10 mouse cellular contexts compared by ENCODE assay signal in the genomic region with DNA sequence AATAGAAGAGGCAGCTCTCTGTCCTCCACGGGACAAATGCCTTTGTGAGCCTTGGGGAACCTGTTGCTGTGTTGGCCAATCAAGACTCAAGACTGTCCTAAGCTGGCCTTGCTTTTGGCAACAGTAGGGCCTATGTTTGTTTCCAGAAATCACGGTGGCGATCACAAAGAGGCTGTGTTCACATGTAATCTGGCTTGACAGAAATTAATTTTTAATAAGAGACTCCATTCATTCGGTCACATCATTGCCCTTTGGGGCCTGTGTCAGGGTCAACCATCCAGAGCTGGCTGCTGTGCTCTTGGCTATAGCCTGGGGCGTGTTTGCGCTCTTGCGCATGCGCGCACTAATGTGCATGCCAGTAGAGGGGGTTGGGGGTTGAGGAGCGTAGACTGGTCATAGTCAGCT. TPM values are rescaled to one million over a fixed set of nuclear protein-coding genes. Genes with fewer than 3 reads are reported as not detected.
DNase-seq lines count a peak whose midpoint lies in the region; ATAC-seq and TF ChIP-seq lines count a peak whose summit lies in the region.
"Had no signal": no experiment of that assay in that cellular context is flagged by ENCODE, and none has a peak within 500 bp of the region (broad histone marks: within the 10 kb centered on the region; RNA-seq: fewer than 3 reads in every experiment).

No protein-coding gene starts in this region.

- peaks cover 26 to 40% of the 10 kb centered on the region in 2 experiments for H3K4me1 ChIP-seq in heart, embryonic 14.5 days (ENCODE audit: control insufficient read depth in 2 of 2, insufficient read depth in 2 of 2, low read length in 2 of 2)
- peaks cover 5% of the 10 kb centered on the region; the same call in 1 of the 2 replicates for H3K4me1 ChIP-seq in midbrain, embryonic 13.5 days (replicated peaks)
- peaks cover 2% of the 10 kb centered on the region; the same call in 1 of the 2 replicates for H3K4me1 ChIP-seq in midbrain, embryonic 16.5 days (ENCODE audit: control insufficient read depth, insufficient read depth, low read length)
- H3K4me1 ChIP-seq in hindbrain, postnatal 0 days (ENCODE audit: insufficient read depth, low read length): no peaks in the 10 kb centered on the region; the same call in 1 of the 2 replicates
- H3K4me1 ChIP-seq in stomach, postnatal 0 days (replicated peaks; ENCODE audit: control insufficient read depth, insufficient read depth): no peaks in the 10 kb centered on the region

- no peak for ATAC-seq in heart, embryonic 14.5 days (ENCODE audit: insufficient number of reproducible peaks, insufficient read depth, low FRiP score, low read depth)
- ATAC-seq in midbrain, embryonic 13.5 days: peak; percentile 34; the same call in 1 of the 2 replicates
- ATAC-seq in midbrain, embryonic 16.5 days: no peak
- peak; percentile 49 for ATAC-seq in hindbrain, postnatal 0 days
- peak; percentile 49 for ATAC-seq in stomach, postnatal 0 days (ENCODE audit: low FRiP score, low TSS enrichment)

- H3K4me2 ChIP-seq in heart, embryonic 14.5 days (ENCODE audit: low read length): peak overlapping the region; percentile 68
- H3K4me2 ChIP-seq in midbrain, embryonic 13.5 days (replicated peaks): no peak overlapping the region
- H3K4me2 ChIP-seq in midbrain, embryonic 16.5 days (ENCODE audit: low read length): no peak overlapping the region
- no peak overlapping the region for H3K4me2 ChIP-seq in hindbrain, postnatal 0 days (ENCODE audit: low read depth, low read length)
- H3K4me2 ChIP-seq in stomach, postnatal 0 days (replicated peaks; ENCODE audit: low read depth): no peak overlapping the region
- H3K4me2 ChIP-seq: lung, embryonic 14.5 days had no signal

- H3K27ac ChIP-seq in heart, embryonic 14.5 days (replicated peaks in 1 of 2; ENCODE audit: control insufficient read depth in 1 of 2, insufficient read depth in 1 of 2, low read depth in 2 of 2, low read length in 2 of 2): peak overlapping the region; percentile 70 to 89
- no peak overlapping the region for H3K27ac ChIP-seq in midbrain, embryonic 13.5 days
- H3K27ac ChIP-seq in midbrain, embryonic 16.5 days (ENCODE audit: low read length): no peak overlapping the region
- H3K27ac ChIP-seq in hindbrain, postnatal 0 days: no peak overlapping the region
- no peak overlapping the region for H3K27ac ChIP-seq in stomach, postnatal 0 days (replicated peaks)

- 74% methylated on average over 10 of the region's 10 CpGs for WGBS in heart, embryonic 14.5 days
- WGBS in midbrain, embryonic 13.5 days: 81% methylated on average over 10 of the region's 10 CpGs
- 82% methylated on average over 10 of the region's 10 CpGs for WGBS in midbrain, embryonic 16.5 days
- 70% methylated on average over 10 of the region's 10 CpGs for WGBS in hindbrain, postnatal 0 days
- 83% methylated on average over 10 of the region's 10 CpGs for WGBS in stomach, postnatal 0 days

- H3K9ac ChIP-seq in heart, embryonic 14.5 days (ENCODE audit: low read length): 0 out of 2 replicates have a peak overlapping the region, but pooled peaks have one; percentile 14
- H3K9ac ChIP-seq in midbrain, embryonic 13.5 days (replicated peaks): no peak overlapping the region
- H3K9ac ChIP-seq in midbrain, embryonic 16.5 days (ENCODE audit: low read depth, low read length): no peak overlapping the region
- H3K9ac ChIP-seq in hindbrain, postnatal 0 days (replicated peaks; ENCODE audit: low read length): no peak overlapping the region
- H3K9ac ChIP-seq in stomach, postnatal 0 days (ENCODE audit: low read length): no peak overlapping the region
- H3K9ac ChIP-seq: lung, embryonic 14.5 days had no signal

- no peaks in the 10 kb centered on the region for H3K9me3 ChIP-seq in heart, embryonic 14.5 days (ENCODE audit: control insufficient read depth, low read length)
- no peaks in the 10 kb centered on the region for H3K9me3 ChIP-seq in midbrain, embryonic 13.5 days
- no peaks in the 10 kb centered on the region for H3K9me3 ChIP-seq in midbrain, embryonic 16.5 days (replicated peaks; ENCODE audit: control insufficient read depth, low read length, poor library complexity, severe bottlenecking)
- no peaks in the 10 kb centered on the region for H3K9me3 ChIP-seq in hindbrain, postnatal 0 days (ENCODE audit: low read length)
- H3K9me3 ChIP-seq in stomach, postnatal 0 days (ENCODE audit: control insufficient read depth, low read length): no peaks in the 10 kb centered on the region

- no peak for DNase-seq in heart, adult 18-20 months
- no peak for DNase-seq in hindbrain, postnatal 0 days (ENCODE audit: low spot score)
- no peak for DNase-seq in stomach, postnatal 0 days (ENCODE audit: low spot score)
- DNase-seq in right cerebral cortex, postnatal 10 days (ENCODE audit: low spot score in 2 of 2): no peak
- DNase-seq in adrenal gland, adult 18-20 months (ENCODE audit: low spot score in 2 of 2): no peak
- DNase-seq: lung, embryonic 14.5 days had no signal

- H3K27me3 ChIP-seq in heart, embryonic 14.5 days (ENCODE audit: control insufficient read depth, insufficient read depth, low read length): no peaks in the 10 kb centered on the region
- no peaks in the 10 kb centered on the region for H3K27me3 ChIP-seq in midbrain, embryonic 13.5 days
- no peaks in the 10 kb centered on the region for H3K27me3 ChIP-seq in midbrain, embryonic 16.5 days (ENCODE audit: control insufficient read depth, insufficient read depth, low read depth, low read length)
- no peaks in the 10 kb centered on the region for H3K27me3 ChIP-seq in hindbrain, postnatal 0 days (ENCODE audit: insufficient read depth, low read length)
- H3K27me3 ChIP-seq in stomach, postnatal 0 days (ENCODE audit: control insufficient read depth, insufficient read depth, low read length): no peaks in the 10 kb centered on the region
- H3K27me3 ChIP-seq: CH12.LX had no signal

- no peaks in the 10 kb centered on the region for H3K36me3 ChIP-seq in heart, embryonic 14.5 days (ENCODE audit: control insufficient read depth, insufficient read depth, low read length)
- H3K36me3 ChIP-seq in midbrain, embryonic 13.5 days: no peaks in the 10 kb centered on the region
- no peaks in the 10 kb centered on the region for H3K36me3 ChIP-seq in midbrain, embryonic 16.5 days (ENCODE audit: control insufficient read depth, insufficient read depth, low read length)
- no peaks in the 10 kb centered on the region for H3K36me3 ChIP-seq in hindbrain, postnatal 0 days (ENCODE audit: insufficient read depth, low read length)
- H3K36me3 ChIP-seq in stomach, postnatal 0 days (ENCODE audit: control insufficient read depth, insufficient read depth, low read length): no peaks in the 10 kb centered on the region

- peak overlapping the region in 1 of 2 experiments; percentile 8; a peak in 1 of 4 replicates for H3K4me3 ChIP-seq in heart, embryonic 14.5 days (ENCODE audit: control insufficient read depth in 1 of 2, insufficient read depth in 1 of 2, low read depth in 1 of 2, low read length in 2 of 2)
- H3K4me3 ChIP-seq in midbrain, embryonic 13.5 days (replicated peaks): no peak overlapping the region
- no peak overlapping the region for H3K4me3 ChIP-seq in midbrain, embryonic 16.5 days (ENCODE audit: low read depth, low read length)
- no peak overlapping the region for H3K4me3 ChIP-seq in hindbrain, postnatal 0 days (ENCODE audit: low read length)
- H3K4me3 ChIP-seq in stomach, postnatal 0 days (ENCODE audit: low read depth, low read length): no peak overlapping the region

- TF ChIP-seq EP300 in stomach, postnatal 0 days (optimal IDR thresholded peaks at IDR 0.05): no peak

- TF ChIP-seq CTCF in hindbrain, postnatal 0 days (IDR thresholded peaks at IDR 0.05; ENCODE audit: low read depth): no peak
- TF ChIP-seq CTCF in stomach, postnatal 0 days (IDR thresholded peaks at IDR 0.05; ENCODE audit: low read depth): no peak

RNA-seq across cellular contexts. Expression of a gene that starts 21.0 kb away (rescaled TPM):
- polyA plus RNA-seq in heart, embryonic 14.5 days (2014; fragmentation: Nextera tagmentation; extraction: Ambion mirVana): 42.4 and 43.4 TPM in 2 replicates
- 10 to 100 TPM; 14.0 to 16.0 TPM for total RNA-seq in heart, adult 18-20 months (2021)
- 21.8 and 26.5 TPM in 2 replicates for polyA plus RNA-seq in midbrain, embryonic 13.5 days (2015; fragmentation: Nextera tagmentation; extraction: Ambion mirVana)
- 28.7 and 32.9 TPM in 2 replicates for polyA plus RNA-seq in midbrain, embryonic 16.5 days (2015; fragmentation: Nextera tagmentation; extraction: Ambion mirVana)
- 65.3 and 74.0 TPM in 2 replicates for total RNA-seq in hindbrain, postnatal 0 days (2014; rRNA removed)
- polyA plus RNA-seq in hindbrain, postnatal 0 days (2015; fragmentation: Nextera tagmentation; extraction: Ambion mirVana): 32.5 and 35.2 TPM in 2 replicates
- 17.4 and 18.7 TPM in 2 replicates for polyA plus RNA-seq in stomach, postnatal 0 days (2015; fragmentation: Nextera tagmentation; extraction: Ambion mirVana)
- 100 to 1,000 TPM; 102 to 235 TPM for total RNA-seq in adrenal gland, adult 18-20 months (2021)

Comparison
In these comparisons a context has a peak if more than half of its experiments do, and no peak if none do; other contexts are left out.
1. ATAC-seq: peak in midbrain, embryonic 13.5 days (single experiment), hindbrain, postnatal 0 days (single experiment) and stomach, postnatal 0 days (single experiment); none in heart, embryonic 14.5 days (single experiment) and midbrain, embryonic 16.5 days (single experiment).
2. H3K27ac ChIP-seq: peak in heart, embryonic 14.5 days (2 of 2); none in midbrain, embryonic 13.5 days (single experiment), midbrain, embryonic 16.5 days (single experiment), hindbrain, postnatal 0 days (single experiment) and stomach, postnatal 0 days (single experiment).